Mouse (Mus musculus): ENCODE measurements around the gene Ap2b1. TPM values are rescaled to one million over a fixed set of nuclear protein-coding genes. Genes with fewer than 3 reads are reported as not detected.
A peak's percentile ranks its signal among the peaks of the same experiment; 100 is the strongest.

Gene Ap2b1
- total RNA-seq, 2 experiments from 2014 or later = 42.3 to 49.8 TPM

DNA sequence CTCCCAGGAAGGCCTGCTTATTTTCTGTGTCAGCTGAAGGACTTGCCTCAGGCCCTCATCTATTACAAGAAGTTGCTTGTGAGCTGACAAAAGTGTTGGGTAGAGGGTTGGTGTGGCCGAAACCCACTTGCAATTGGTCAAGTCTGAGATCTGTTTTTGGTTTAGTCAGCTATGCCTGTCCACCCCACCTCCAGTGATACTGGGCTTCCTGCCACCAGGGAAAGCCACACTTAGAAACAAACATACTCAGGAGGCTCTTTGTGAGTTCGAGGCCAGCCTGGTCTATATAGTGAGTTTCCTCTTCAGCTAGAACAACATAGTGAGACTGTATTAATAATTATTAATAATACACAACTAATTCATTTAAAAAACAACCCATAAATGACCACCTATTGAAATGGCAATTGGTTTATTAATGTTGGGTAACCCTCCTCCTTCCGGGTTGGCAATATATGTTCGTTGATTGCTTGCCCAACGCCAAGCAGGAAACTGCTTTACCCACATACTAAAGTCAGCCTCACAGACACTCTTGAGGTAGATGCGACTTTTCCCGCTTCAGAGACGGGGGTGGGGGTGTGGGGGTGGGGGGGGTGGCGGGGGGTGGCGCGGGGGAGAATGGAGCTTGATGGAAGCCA, 140.7 kb downstream of the Ap2b1 start:
- ATAC-seq (replicated peaks; ENCODE audit: low FRiP score, poor library complexity, severe bottlenecking) = no peak

GRCm38 (mm10) chr11:83440081-83441064, 141.5 kb downstream of the Ap2b1 start:
- ATAC-seq (replicated peaks; ENCODE audit: low FRiP score, poor library complexity, severe bottlenecking) = peak; percentile 87

DNA sequence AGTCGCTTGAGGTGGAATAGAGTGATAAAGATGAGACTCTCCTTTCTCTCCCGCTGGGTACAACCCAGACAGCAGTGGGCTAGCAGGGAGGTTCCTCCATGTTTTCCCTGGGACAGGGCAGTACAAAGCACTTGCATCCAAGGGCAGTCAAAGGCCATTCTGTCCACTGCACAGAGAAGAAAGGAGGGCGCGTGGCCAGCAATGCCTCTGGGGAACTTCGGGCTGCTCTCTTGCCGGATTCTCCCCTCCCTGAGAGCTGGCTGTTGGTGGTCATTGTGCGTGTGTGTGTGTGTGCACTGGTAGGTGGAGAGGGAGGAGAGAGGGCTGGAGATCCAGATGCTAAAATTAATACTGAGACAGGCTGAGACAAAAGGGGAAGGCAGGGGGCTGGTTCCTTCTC, 142.4 kb downstream of the Ap2b1 start:
- ATAC-seq (replicated peaks; ENCODE audit: low FRiP score, poor library complexity, severe bottlenecking) = no peak

DNA sequence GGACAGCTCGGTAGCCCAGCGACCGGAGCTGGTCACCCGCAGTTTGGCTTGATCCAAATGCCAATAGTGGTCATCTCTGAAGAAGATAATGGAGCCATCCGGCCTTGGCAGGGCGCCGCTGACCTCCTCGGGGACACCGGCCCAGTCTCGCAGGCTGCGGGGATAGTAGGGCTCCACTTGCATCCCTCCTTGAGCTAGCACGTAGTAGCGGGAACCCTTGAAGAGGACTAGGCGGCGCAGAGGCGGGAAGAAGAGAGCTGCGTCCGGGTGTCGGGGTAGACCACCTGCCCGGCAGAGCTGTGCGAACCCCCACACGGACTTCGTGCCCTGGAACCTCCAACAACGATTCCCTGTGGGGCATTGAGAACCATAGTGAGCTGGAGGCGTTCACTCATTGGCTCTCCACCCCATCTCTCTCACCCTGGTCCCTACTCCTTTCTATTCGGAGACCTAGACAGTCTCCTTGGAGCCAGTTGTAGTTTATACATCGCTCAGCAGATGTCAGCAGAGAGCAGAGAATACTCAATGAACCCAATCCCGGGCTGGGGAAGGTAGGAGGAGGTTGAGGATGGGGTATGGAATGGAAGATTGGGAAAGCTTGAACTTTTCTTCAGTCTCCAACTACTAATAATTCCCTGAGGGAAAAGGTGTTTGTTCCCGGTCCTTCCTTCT, 143.9 kb downstream of the Ap2b1 start:
- 0 out of 2 replicates have a peak, but pooled peaks have one; percentile 41 for ATAC-seq (replicated peaks; ENCODE audit: low FRiP score, poor library complexity, severe bottlenecking)

DNA sequence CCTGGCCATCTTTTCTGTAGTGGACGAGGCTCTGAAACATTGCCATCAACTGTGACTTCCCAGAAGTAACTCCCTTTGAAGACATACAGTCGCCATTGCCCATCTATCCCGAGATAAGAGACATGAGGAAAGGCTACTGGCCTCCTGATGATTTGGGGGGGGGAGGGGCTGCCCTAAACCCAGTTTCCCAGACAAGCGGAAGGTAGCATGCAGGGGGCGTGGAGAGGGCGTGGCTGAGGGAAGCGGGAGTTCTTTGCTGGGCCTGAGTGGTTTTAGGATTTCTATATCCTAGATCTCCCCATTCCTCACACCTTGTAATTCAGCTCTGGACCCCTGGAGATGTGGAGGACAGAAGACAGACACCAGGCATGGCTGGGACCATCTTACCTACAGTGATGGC, 145.0 kb downstream of the Ap2b1 start:
- ATAC-seq (replicated peaks; ENCODE audit: low FRiP score, poor library complexity, severe bottlenecking) = no peak

DNA sequence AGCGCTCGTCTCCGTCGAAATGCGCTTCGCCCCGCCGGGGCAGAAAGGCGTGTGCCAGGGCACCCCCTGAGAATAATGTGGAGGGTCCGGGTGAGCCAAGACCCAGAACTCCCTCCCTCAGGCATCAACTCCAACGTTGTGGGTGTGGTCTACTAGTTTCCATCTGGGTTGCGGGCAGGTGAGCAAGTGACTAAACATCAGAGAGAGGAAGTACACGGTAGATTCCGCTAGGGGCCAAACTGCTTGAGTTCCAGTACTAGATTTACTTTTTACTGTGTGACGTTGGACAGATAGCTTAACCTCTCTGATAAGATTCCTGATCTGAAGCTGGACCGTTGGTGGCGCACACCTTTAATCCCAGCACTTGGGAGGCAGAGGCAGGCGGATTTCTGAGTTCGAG, 146.2 kb downstream of the Ap2b1 start:
- ATAC-seq (replicated peaks; ENCODE audit: low FRiP score, poor library complexity, severe bottlenecking) = no peak

- ATAC-seq (replicated peaks; ENCODE audit: low FRiP score, poor library complexity, severe bottlenecking) = no peak
These were observed 148.8 kb downstream of the Ap2b1 start for GRCm38 (mm10) chr11:83447612-83448011.

GRCm38 (mm10) chr11:83448021-83448926, 149.4 kb downstream of the Ap2b1 start:
- ATAC-seq (replicated peaks; ENCODE audit: low FRiP score, poor library complexity, severe bottlenecking) = no peak

- ATAC-seq (replicated peaks; ENCODE audit: low FRiP score, poor library complexity, severe bottlenecking) = no peak
These were observed 150.1 kb downstream of the Ap2b1 start for GRCm38 (mm10) chr11:83448927-83449236.

DNA sequence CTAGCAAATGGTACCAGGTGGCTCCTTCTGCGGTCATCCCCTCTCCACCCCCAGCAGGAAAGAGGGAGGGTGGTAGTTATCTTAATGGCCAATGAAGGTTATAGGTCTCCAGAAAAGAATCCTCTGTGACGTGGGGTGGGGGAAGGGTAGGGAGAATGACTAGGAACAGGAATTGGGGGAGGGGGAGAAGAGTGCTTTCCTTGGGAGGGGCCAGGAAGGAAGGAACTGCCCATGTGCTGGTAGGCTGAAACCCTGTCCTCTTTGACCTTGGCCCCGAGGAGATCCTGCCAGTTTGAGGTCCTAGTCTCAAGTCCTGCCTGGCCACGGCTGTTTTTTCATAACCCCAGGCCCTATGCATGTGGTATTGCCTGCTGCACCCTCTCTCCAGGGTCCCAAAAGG, 150.5 kb downstream of the Ap2b1 start:
- no peak for ATAC-seq (replicated peaks; ENCODE audit: low FRiP score, poor library complexity, severe bottlenecking)

DNA sequence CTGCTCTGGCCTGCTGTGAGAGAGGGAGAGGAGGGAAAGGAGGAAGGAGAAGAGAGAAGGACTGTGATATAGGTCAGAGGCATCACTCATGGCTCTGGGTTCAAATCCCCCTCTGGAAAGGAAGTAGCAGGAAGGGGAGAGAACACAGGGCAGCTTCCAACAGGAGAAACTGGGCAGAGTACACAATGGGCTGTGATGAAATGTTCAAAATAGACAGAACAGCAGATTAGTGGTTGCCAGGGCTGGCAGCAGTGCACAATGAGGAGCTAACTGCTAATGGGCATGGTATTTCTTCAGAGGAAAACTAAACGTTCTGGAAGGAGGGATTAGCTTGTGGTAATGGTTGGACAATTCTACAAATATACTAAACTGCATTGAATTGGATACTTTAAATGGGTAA, 151.7 kb downstream of the Ap2b1 start:
- ATAC-seq (replicated peaks; ENCODE audit: low FRiP score, poor library complexity, severe bottlenecking) = no peak

DNA sequence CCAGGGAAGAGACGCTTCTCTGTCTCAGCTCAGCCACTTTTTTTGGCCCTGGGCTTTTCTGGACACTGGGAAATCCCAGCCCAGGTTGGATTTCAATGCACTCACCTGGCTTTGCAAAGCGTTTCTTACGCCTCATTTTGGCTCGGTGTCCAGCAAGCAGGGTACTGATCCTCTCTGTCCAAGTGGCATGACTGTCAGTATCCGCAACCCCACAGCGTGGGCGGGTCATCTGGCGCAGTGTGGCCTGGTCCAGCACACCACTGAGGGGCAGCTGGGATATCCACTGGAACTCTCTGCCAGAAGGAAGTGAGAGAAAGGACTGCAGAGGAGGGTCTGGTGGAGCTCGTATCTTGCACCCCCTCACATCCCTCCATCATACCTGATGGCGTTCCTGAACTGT, 152.5 kb downstream of the Ap2b1 start:
- no peak for ATAC-seq (replicated peaks; ENCODE audit: low FRiP score, poor library complexity, severe bottlenecking)

DNA sequence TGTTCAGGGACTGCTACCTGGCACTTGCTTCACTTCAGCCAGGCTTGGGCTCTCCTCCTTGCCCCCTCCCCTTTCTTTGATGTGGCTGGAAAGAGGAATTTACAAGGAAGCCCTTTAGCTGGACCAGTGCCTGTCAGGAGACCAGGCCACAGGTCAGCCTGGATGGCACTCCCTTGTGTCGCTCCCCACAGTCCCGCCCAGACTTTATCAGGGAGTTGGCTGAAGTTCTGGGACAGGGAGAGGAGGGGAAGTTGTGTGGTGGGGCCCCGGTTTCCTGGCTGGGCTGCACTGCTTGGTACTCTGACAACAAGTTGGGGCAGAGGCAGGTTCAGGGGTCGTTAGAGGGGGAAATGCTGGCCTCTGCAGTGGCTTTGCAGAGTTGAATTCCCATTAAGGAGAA, 155.7 kb downstream of the Ap2b1 start:
- ATAC-seq (replicated peaks; ENCODE audit: low FRiP score, poor library complexity, severe bottlenecking) = no peak

Other genes starting within 250 kb of the Ap2b1 start
- gene Slfn2, start 233.9 kb upstream of the Ap2b1 start, total RNA-seq (2015; ENCODE audit: low replicate concordance) = 32.1 and 39.4 TPM in 2 replicates
- gene Slfn2, start 233.9 kb upstream of the Ap2b1 start, total RNA-seq (2017; ENCODE audit: low replicate concordance) = 40.9 and 43.8 TPM in 2 replicates
- 4.2 and 22.3 TPM in 2 replicates for gene Slfn1, start 182.2 kb upstream of the Ap2b1 start, total RNA-seq (2015; ENCODE audit: low replicate concordance)
- 6.9 and 12.3 TPM in 2 replicates for gene Slfn1, start 182.2 kb upstream of the Ap2b1 start, total RNA-seq (2017; ENCODE audit: low replicate concordance)
- 21.3 and 75.9 TPM in 2 replicates for gene Slfn4, start 123.8 kb upstream of the Ap2b1 start, total RNA-seq (2015; ENCODE audit: low replicate concordance)
- 4.2 and 12.1 TPM in 2 replicates for gene Slfn4, start 123.8 kb upstream of the Ap2b1 start, total RNA-seq (2017; ENCODE audit: low replicate concordance)
- 5.0 and 19.3 TPM in 2 replicates for gene Slfn3, start 107.7 kb upstream of the Ap2b1 start, total RNA-seq (2015; ENCODE audit: low replicate concordance)
- gene Slfn3, start 107.7 kb upstream of the Ap2b1 start, total RNA-seq (2017; ENCODE audit: low replicate concordance) = 12.3 and 35.9 TPM in 2 replicates
- 86.4 and 88.3 TPM in 2 replicates for gene Slfn14, start 12.3 kb upstream of the Ap2b1 start, total RNA-seq (2015; ENCODE audit: low replicate concordance)
- 93.6 and 106 TPM in 2 replicates for gene Slfn14, start 12.3 kb upstream of the Ap2b1 start, total RNA-seq (2017; ENCODE audit: low replicate concordance)
- 1.1 and 2.5 TPM in 2 replicates for gene Pex12, start 3.6 kb downstream of the Ap2b1 start, total RNA-seq (2015; ENCODE audit: low replicate concordance)
- gene Pex12, start 3.6 kb downstream of the Ap2b1 start, total RNA-seq (2017; ENCODE audit: low replicate concordance) = 2.2 TPM in 1 of 2 replicates, not detected in the other
- gene Rasl10b, start 110.1 kb downstream of the Ap2b1 start, total RNA-seq (2015; ENCODE audit: low replicate concordance) = not detected in 2 replicates
- 0.23 TPM in 1 of 2 replicates, not detected in the other for gene Rasl10b, start 110.1 kb downstream of the Ap2b1 start, total RNA-seq (2017; ENCODE audit: low replicate concordance)
- gene Gas2l2, start 130.4 kb downstream of the Ap2b1 start, total RNA-seq (2015; ENCODE audit: low replicate concordance) = not detected in 2 replicates
- gene Gas2l2, start 130.4 kb downstream of the Ap2b1 start, total RNA-seq (2017; ENCODE audit: low replicate concordance) = not detected in 2 replicates
- gene 1700020L24Rik, start 138.7 kb downstream of the Ap2b1 start, total RNA-seq (2015; ENCODE audit: low replicate concordance) = 12.3 TPM in 1 of 2 replicates, not detected in the other
- 4.0 and 4.7 TPM in 2 replicates for gene 1700020L24Rik, start 138.7 kb downstream of the Ap2b1 start, total RNA-seq (2017; ENCODE audit: low replicate concordance)
- not detected in 2 replicates for gene Mmp28, start 164.0 kb downstream of the Ap2b1 start, total RNA-seq (2015; ENCODE audit: low replicate concordance)
- gene Mmp28, start 164.0 kb downstream of the Ap2b1 start, total RNA-seq (2017; ENCODE audit: low replicate concordance) = 1.7 TPM in 1 of 2 replicates, not detected in the other
- 47.2 and 59.5 TPM in 2 replicates for gene Taf15, start 174.1 kb downstream of the Ap2b1 start, total RNA-seq (2015; ENCODE audit: low replicate concordance)
- 50.6 and 95.9 TPM in 2 replicates for gene Taf15, start 174.1 kb downstream of the Ap2b1 start, total RNA-seq (2017; ENCODE audit: low replicate concordance)
- not detected in 2 replicates for gene Heatr9, start 223.2 kb downstream of the Ap2b1 start, total RNA-seq (2015; ENCODE audit: low replicate concordance)
- gene Heatr9, start 223.2 kb downstream of the Ap2b1 start, total RNA-seq (2017; ENCODE audit: low replicate concordance) = 0.26 TPM in 1 of 2 replicates, not detected in the other
- 11.5 and 25.6 TPM in 2 replicates for gene Ccl5, start 231.5 kb downstream of the Ap2b1 start, total RNA-seq (2015; ENCODE audit: low replicate concordance)
- 4.6 TPM in 1 of 2 replicates, not detected in the other for gene Ccl5, start 231.5 kb downstream of the Ap2b1 start, total RNA-seq (2017; ENCODE audit: low replicate concordance)

Measured in erythroid progenitor cell, adult 5-6 weeks (primary cell).